Comparison of ENCODE assay signal across 8 mouse cellular contexts in the genomic region with DNA sequence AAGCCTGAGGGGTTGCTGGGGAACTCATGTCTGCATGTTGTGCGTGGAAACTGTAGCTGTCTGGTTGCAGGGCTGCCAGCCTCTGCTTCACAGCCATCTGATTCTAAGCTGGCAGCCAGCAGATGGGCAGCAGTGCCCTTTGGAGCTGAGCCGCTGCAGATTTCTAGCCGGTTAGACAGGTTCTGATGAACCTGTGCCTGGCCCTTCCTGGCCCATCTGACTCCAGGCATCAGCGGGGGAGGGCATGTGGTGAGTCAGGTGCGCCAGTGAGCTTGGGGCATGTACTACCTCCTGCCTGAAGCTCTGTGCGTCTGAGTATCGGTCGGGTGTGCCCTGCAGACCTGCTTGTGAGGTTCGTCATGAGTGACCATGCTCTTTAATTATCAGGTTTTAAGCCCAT. TPM values are rescaled to one million over a fixed set of nuclear protein-coding genes. Genes with fewer than 3 reads are reported as not detected.
DNase-seq lines count a peak whose midpoint lies in the region; ATAC-seq lines count a peak whose summit lies in the region.

No protein-coding gene starts in this region.

- H3K36me3 ChIP-seq in limb, embryonic 15.5 days: no peaks in the 10 kb centered on the region
- H3K36me3 ChIP-seq in stomach, embryonic 16.5 days (ENCODE audit: control insufficient read depth, insufficient read depth, low read length): no peaks in the 10 kb centered on the region

- no peak overlapping the region for H3K4me3 ChIP-seq in limb, embryonic 15.5 days
- no peak overlapping the region for H3K4me3 ChIP-seq in stomach, embryonic 16.5 days (replicated peaks; ENCODE audit: low read length)

- intact Hi-C loops in heart, postnatal 14 days (cut with DNase I): no loop called here

- WGBS in limb, embryonic 15.5 days: 75% methylated on average over 9 of the region's 9 CpGs
- WGBS in stomach, embryonic 16.5 days: 57% methylated on average over 9 of the region's 9 CpGs

- no peak overlapping the region for H3K4me2 ChIP-seq in limb, embryonic 15.5 days
- H3K4me2 ChIP-seq in stomach, embryonic 16.5 days (ENCODE audit: low read depth, low read length): peak overlapping the region; percentile 22

- peaks cover 25% of the 10 kb centered on the region for H3K4me1 ChIP-seq in limb, embryonic 15.5 days
- peaks cover 24% of the 10 kb centered on the region for H3K4me1 ChIP-seq in stomach, embryonic 16.5 days (ENCODE audit: control insufficient read depth, insufficient read depth, low read length)

- peak overlapping the region; percentile 84 for H3K27ac ChIP-seq in limb, embryonic 15.5 days
- H3K27ac ChIP-seq in stomach, embryonic 16.5 days (ENCODE audit: low read length): peak overlapping the region; percentile 95

- ATAC-seq in limb, embryonic 15.5 days (ENCODE audit: insufficient number of reproducible peaks, low FRiP score, low TSS enrichment, low read depth): no peak
- ATAC-seq in stomach, embryonic 16.5 days (ENCODE audit: insufficient read depth, low FRiP score): peak; percentile 91

- no peak overlapping the region for H3K9ac ChIP-seq in limb, embryonic 15.5 days
- H3K9ac ChIP-seq in stomach, embryonic 16.5 days (ENCODE audit: low read length): peak overlapping the region; percentile 5

- H3K9me3 ChIP-seq in limb, embryonic 15.5 days: no peaks in the 10 kb centered on the region
- H3K9me3 ChIP-seq in stomach, embryonic 16.5 days (replicated peaks; ENCODE audit: control insufficient read depth, low read length): no peaks in the 10 kb centered on the region

- peak; percentile 36 to 38 for DNase-seq in layer of hippocampus, adult 18-20 months (ENCODE audit: low spot score in 2 of 2)
- no peak for DNase-seq in layer of hippocampus, adult 9-10 months (ENCODE audit: low spot score)
- peak; percentile 81 to 91 for DNase-seq in cerebellum, adult 18-20 months
- peak; percentile 46 for DNase-seq in gastrocnemius, postnatal 25 days
- DNase-seq in thymus, postnatal 0 days (ENCODE audit: low spot score): no peak
- DNase-seq in heart, postnatal 14 days: no peak

- H3K27me3 ChIP-seq in limb, embryonic 15.5 days: no peaks in the 10 kb centered on the region
- no peaks in the 10 kb centered on the region for H3K27me3 ChIP-seq in stomach, embryonic 16.5 days (ENCODE audit: control insufficient read depth, insufficient read depth, low read length)

RNA-seq across cellular contexts. Expression of a gene that starts 24.8 kb away (rescaled TPM):
- under 1 TPM; 0.13 to 0.25 TPM for total RNA-seq in layer of hippocampus, adult 18-20 months (2021)
- under 1 TPM in 1 of 2 experiments, not detected in 1; 0.13 TPM for total RNA-seq in gastrocnemius, postnatal 25 days (2021)
- 37.5 and 39.1 TPM in 2 replicates for polyA plus RNA-seq in limb, embryonic 15.5 days (2015; fragmentation: Nextera tagmentation; extraction: Ambion mirVana)
- polyA plus RNA-seq in stomach, embryonic 16.5 days (2015; fragmentation: Nextera tagmentation; extraction: Ambion mirVana): 18.3 and 25.8 TPM in 2 replicates
- polyA plus RNA-seq in thymus, postnatal 0 days (2015; fragmentation: Nextera tagmentation; extraction: Ambion mirVana): 1.1 TPM in 2 replicates
- total RNA-seq in heart, postnatal 14 days (2021): not detected

Comparison
In these comparisons a context has a peak if more than half of its experiments do, and no peak if none do; other contexts are left out.
1. DNase-seq: peak in layer of hippocampus, adult 18-20 months (2 of 2), cerebellum, adult 18-20 months (2 of 2) and gastrocnemius, postnatal 25 days (single experiment); none in layer of hippocampus, adult 9-10 months (single experiment), thymus, postnatal 0 days (single experiment) and heart, postnatal 14 days (0 of 2).